Mouse (Mus musculus): ENCODE measurements around the gene Tlx2. TPM values are rescaled to one million over a fixed set of nuclear protein-coding genes. Genes with fewer than 3 reads are reported as not detected.

Tlx2 gene
- polyA plus RNA-seq, 1 experiment from 2014 or later = 2.8 TPM

- Histone ChIP-seq H3K4me2 (no peak overlapping the region), H3K27me3 (peaks cover 49% of the 10 kb centered on the region), H3K27ac (no peak overlapping the region), H3K9ac (no peak overlapping the region), H3K4me1 (replicated peaks) (peaks cover 5% of the 10 kb centered on the region), H3K4me3 (no peak overlapping the region), H3K36me3 (no peaks in the 10 kb centered on the region), H3K9me3 (no peaks in the 10 kb centered on the region)
- ATAC-seq (ENCODE audit: low FRiP score) = no peak
- WGBS = 68% methylated on average over 8 of the region's 8 CpGs
Measured at GRCm38 (mm10) chr6:83027293-83027692, 42.8 kb downstream of the Tlx2 start.

GRCm38 (mm10) chr6:83025221-83025620 lies 44.9 kb downstream of the Tlx2 start:
- no peak for ATAC-seq (ENCODE audit: low FRiP score)
- Histone ChIP-seq H3K4me2 (no peak overlapping the region), H3K4me3 (no peak overlapping the region), H3K9ac (no peak overlapping the region), H3K9me3 (no peaks in the 10 kb centered on the region), H3K4me1 (replicated peaks) (no peaks in the 10 kb centered on the region), H3K27ac (no peak overlapping the region), H3K27me3 (peaks cover 29% of the 10 kb centered on the region), H3K36me3 (no peaks in the 10 kb centered on the region)
- WGBS = 100% methylated on average over 4 of the region's 4 CpGs

GRCm38 (mm10) chr6:83024421-83024820 lies 45.7 kb downstream of the Tlx2 start:
- Histone ChIP-seq H3K4me3 (no peak overlapping the region), H3K4me1 (replicated peaks) (no peaks in the 10 kb centered on the region), H3K27ac (no peak overlapping the region), H3K4me2 (no peak overlapping the region), H3K27me3 (peaks cover 21% of the 10 kb centered on the region), H3K9ac (no peak overlapping the region), H3K36me3 (no peaks in the 10 kb centered on the region), H3K9me3 (no peaks in the 10 kb centered on the region)
- ATAC-seq (ENCODE audit: low FRiP score) = no peak
- 73% methylated on average over 4 of the region's 4 CpGs for WGBS

- Histone ChIP-seq H3K4me3 (no peak overlapping the region), H3K4me1 (replicated peaks) (no peaks in the 10 kb centered on the region), H3K27ac (no peak overlapping the region), H3K9me3 (no peaks in the 10 kb centered on the region), H3K27me3 (peaks cover 17% of the 10 kb centered on the region), H3K4me2 (no peak overlapping the region), H3K36me3 (no peaks in the 10 kb centered on the region), H3K9ac (no peak overlapping the region)
- 98% methylated on average over 2 of the region's 2 CpGs for WGBS
- ATAC-seq (ENCODE audit: low FRiP score) = no peak
Measured at GRCm38 (mm10) chr6:83023786-83024185, 46.3 kb downstream of the Tlx2 start.

GRCm38 (mm10) chr6:83023008-83023407 lies 47.1 kb downstream of the Tlx2 start:
- H3K4me2 ChIP-seq = no peak overlapping the region
- peaks cover 11% of the 10 kb centered on the region for H3K27me3 ChIP-seq
- no peak overlapping the region for H3K4me3 ChIP-seq

GRCm38 (mm10) chr6:83020836-83021593 lies 49.1 kb downstream of the Tlx2 start:
- Histone ChIP-seq H3K4me1 (replicated peaks) (no peaks in the 10 kb centered on the region), H3K9me3 (no peaks in the 10 kb centered on the region), H3K36me3 (no peaks in the 10 kb centered on the region), H3K4me3 (no peak overlapping the region), H3K4me2 (no peak overlapping the region), H3K9ac (no peak overlapping the region), H3K27me3 (no peaks in the 10 kb centered on the region), H3K27ac (no peak overlapping the region)
- ATAC-seq (ENCODE audit: low FRiP score) = no peak
- WGBS = 76% methylated on average over 4 of the region's 4 CpGs

More at GRCm38 (mm10) chr6:83023008-83023407, 47.1 kb downstream of the Tlx2 start:
- Histone ChIP-seq H3K9ac (no peak overlapping the region), H3K36me3 (no peaks in the 10 kb centered on the region), H3K9me3 (no peaks in the 10 kb centered on the region), H3K4me1 (replicated peaks) (no peaks in the 10 kb centered on the region), H3K27ac (no peak overlapping the region)
- ATAC-seq (ENCODE audit: low FRiP score) = no peak
- 89% methylated on average over 9 of the region's 9 CpGs for WGBS

GRCm38 (mm10) chr6:83020121-83020520 lies 50.0 kb downstream of the Tlx2 start:
- H3K27me3 ChIP-seq = no peaks in the 10 kb centered on the region
- H3K9me3 ChIP-seq = no peaks in the 10 kb centered on the region
- no peaks in the 10 kb centered on the region for H3K36me3 ChIP-seq
- H3K4me3 ChIP-seq = no peak overlapping the region
- H3K4me2 ChIP-seq = no peak overlapping the region
- no peaks in the 10 kb centered on the region for H3K4me1 ChIP-seq (replicated peaks)
- 92% methylated on average over 6 of the region's 6 CpGs for WGBS
- no peak overlapping the region for H3K9ac ChIP-seq
- no peak for ATAC-seq (ENCODE audit: low FRiP score)
- H3K27ac ChIP-seq = no peak overlapping the region

- Histone ChIP-seq H3K4me3 (no peak overlapping the region), H3K27ac (no peak overlapping the region), H3K36me3 (no peaks in the 10 kb centered on the region), H3K9ac (no peak overlapping the region), H3K4me1 (replicated peaks) (no peaks in the 10 kb centered on the region), H3K4me2 (no peak overlapping the region), H3K9me3 (no peaks in the 10 kb centered on the region), H3K27me3 (no peaks in the 10 kb centered on the region)
- 67% methylated on average over 3 of the region's 3 CpGs for WGBS
- ATAC-seq (ENCODE audit: low FRiP score) = no peak
Measured at GRCm38 (mm10) chr6:83019044-83019443, 51.0 kb downstream of the Tlx2 start.

MicroRNAs within 50 kb of the gene (microRNA counts, 519-probe panel; counts per million panel counts)
- microRNA mmu-miR-3470a+mmu-miR-3470b = 51.3 counts per million

Small RNAs within 50 kb of the gene (microRNA-seq; reads per million reads assigned to microRNA genes)
- gene Mir3470a (not detected), gene Mir7040 (not detected)

Other genes starting within 250 kb of the Tlx2 start
- 17.5 and 18.6 TPM in 2 replicates for gene Sema4f, start 130.5 kb downstream of the Tlx2 start, polyA plus RNA-seq (2015; fragmentation: Nextera tagmentation; extraction: Ambion mirVana)
- not detected in 2 replicates for gene M1ap, start 123.4 kb downstream of the Tlx2 start, polyA plus RNA-seq (2015; fragmentation: Nextera tagmentation; extraction: Ambion mirVana)
- gene Dok1, start 36.8 kb downstream of the Tlx2 start, polyA plus RNA-seq (2015; fragmentation: Nextera tagmentation; extraction: Ambion mirVana) = 2.8 and 3.6 TPM in 2 replicates
- 5.9 and 6.8 TPM in 2 replicates for gene Loxl3, start 36.1 kb downstream of the Tlx2 start, polyA plus RNA-seq (2015; fragmentation: Nextera tagmentation; extraction: Ambion mirVana)
- gene Aup1, start 15.8 kb downstream of the Tlx2 start, polyA plus RNA-seq (2015; fragmentation: Nextera tagmentation; extraction: Ambion mirVana) = 168 and 178 TPM in 2 replicates
- gene Htra2, start 15.0 kb downstream of the Tlx2 start, polyA plus RNA-seq (2015; fragmentation: Nextera tagmentation; extraction: Ambion mirVana) = 68.6 and 74.6 TPM in 2 replicates
- gene Dqx1, start 12.4 kb downstream of the Tlx2 start, polyA plus RNA-seq (2015; fragmentation: Nextera tagmentation; extraction: Ambion mirVana) = 0.81 and 0.91 TPM in 2 replicates
- 45.6 and 47.1 TPM in 2 replicates for gene Pcgf1, start 7.6 kb upstream of the Tlx2 start, polyA plus RNA-seq (2015; fragmentation: Nextera tagmentation; extraction: Ambion mirVana)
- gene Lbx2, start 16.1 kb upstream of the Tlx2 start, polyA plus RNA-seq (2015; fragmentation: Nextera tagmentation; extraction: Ambion mirVana) = 0.41 TPM in 1 of 2 replicates, not detected in the other
- gene Ccdc142, start 31.3 kb upstream of the Tlx2 start, polyA plus RNA-seq (2015; fragmentation: Nextera tagmentation; extraction: Ambion mirVana) = 3.0 and 5.9 TPM in 2 replicates
- 4.0 and 4.4 TPM in 2 replicates for gene Gm42688, start 31.3 kb upstream of the Tlx2 start, polyA plus RNA-seq (2015; fragmentation: Nextera tagmentation; extraction: Ambion mirVana)
- 123 TPM in 2 replicates for gene Mrpl53, start 38.7 kb upstream of the Tlx2 start, polyA plus RNA-seq (2015; fragmentation: Nextera tagmentation; extraction: Ambion mirVana)
- 21.5 and 25.7 TPM in 2 replicates for gene Mogs, start 45.2 kb upstream of the Tlx2 start, polyA plus RNA-seq (2015; fragmentation: Nextera tagmentation; extraction: Ambion mirVana)
- gene Wbp1, start 51.3 kb upstream of the Tlx2 start, polyA plus RNA-seq (2015; fragmentation: Nextera tagmentation; extraction: Ambion mirVana) = 216 and 227 TPM in 2 replicates
- gene Ino80b, start 55.1 kb upstream of the Tlx2 start, polyA plus RNA-seq (2015; fragmentation: Nextera tagmentation; extraction: Ambion mirVana) = 13.4 and 14.1 TPM in 2 replicates
- gene Rtkn, start 65.2 kb upstream of the Tlx2 start, polyA plus RNA-seq (2015; fragmentation: Nextera tagmentation; extraction: Ambion mirVana) = 15.9 and 16.6 TPM in 2 replicates
- gene Wdr54, start 86.1 kb upstream of the Tlx2 start, polyA plus RNA-seq (2015; fragmentation: Nextera tagmentation; extraction: Ambion mirVana) = 15.2 and 15.5 TPM in 2 replicates
- gene 1700003E16Rik, start 86.1 kb upstream of the Tlx2 start, polyA plus RNA-seq (2015; fragmentation: Nextera tagmentation; extraction: Ambion mirVana) = 4.3 and 6.0 TPM in 2 replicates
- 142 and 147 TPM in 2 replicates for gene Dctn1, start 95.6 kb upstream of the Tlx2 start, polyA plus RNA-seq (2015; fragmentation: Nextera tagmentation; extraction: Ambion mirVana)
- 2.3 and 5.4 TPM in 2 replicates for gene Slc4a5, start 149.5 kb upstream of the Tlx2 start, polyA plus RNA-seq (2015; fragmentation: Nextera tagmentation; extraction: Ambion mirVana)